Mouse (Mus musculus) thymus, adult 2 months (tissue): ENCODE results near the gene Ttc39b. TPM values are rescaled to one million over a fixed set of nuclear protein-coding genes. Genes with fewer than 3 reads are reported as not detected.

Experiments
- DNase-seq: peaks from one replicate; pipeline ENCODE4 v3.0.0; 2021
- H3K27ac ChIP-seq: fragments of 200-500 bp; 2 replicates; pipeline ENCODE4 v1.5.1; 2012; ENCODE audit warnings: low read length, control low read depth; ENCODE audit not compliant: control insufficient read depth, insufficient read depth
- H3K27me3 ChIP-seq: fragments of 200-500 bp; 2 replicates; pipeline ENCODE4 v1.6.1; 2012; ENCODE audit warnings: mild to moderate bottlenecking, low read length, moderate library complexity, mixed read lengths; ENCODE audit not compliant: control insufficient read depth, insufficient read depth
- H3K36me3 ChIP-seq: fragments of 200-500 bp; 2 replicates; pipeline ENCODE4 v1.6.1; 2012; ENCODE audit warnings: mild to moderate bottlenecking, low read length, moderate library complexity; ENCODE audit not compliant: control insufficient read depth, insufficient read depth
- H3K4me1 ChIP-seq: fragments of 200-500 bp; replicated peaks from 2 replicates; pipeline ENCODE4 v1.6.1; 2012; ENCODE audit warnings: low read length; ENCODE audit not compliant: control insufficient read depth, insufficient read depth
- H3K4me3 ChIP-seq: fragments of 200-500 bp; 2 replicates; pipeline ENCODE4 v1.5.1; 2012; ENCODE audit warnings: mild to moderate bottlenecking, low read length, control low read depth, moderate library complexity; ENCODE audit not compliant: control insufficient read depth, insufficient read depth
- CTCF ChIP-seq: fragments of 200-500 bp; IDR thresholded peaks from 2 replicates; pipeline ENCODE4 v1.5.1; 2012; ENCODE audit warnings: mild to moderate bottlenecking, control low read depth, low read length, moderate library complexity, borderline replicate concordance; ENCODE audit not compliant: control insufficient read depth, poor library complexity, insufficient read depth; ENCODE audit errors: extremely low read depth
- POLR2A ChIP-seq: fragments of 200-500 bp; IDR thresholded peaks from 2 replicates; pipeline ENCODE4 v1.6.1; 2012; ENCODE audit warnings: mild to moderate bottlenecking, low read length, control low read depth, moderate library complexity; ENCODE audit not compliant: control insufficient read depth, poor library complexity, insufficient read depth; ENCODE audit errors: extremely low read depth
- WGBS: fragments of 180-500 bp; shearing (Covaris S2); methylation state at CpG from one replicate; pipeline ENCODE4 v1.1.7; 2018; 5-methylcytosine and 5-hydroxymethylcytosine counted together
- polyA plus RNA-seq: library from polyadenylated mRNA; depleted of rRNA; stranded (reverse); fragments of >200 nt; gene quantifications from 2 replicates; pipeline ENCODE4 v1.2.3, GENCODE M21; 2012

Ttc39b gene
- polyA plus RNA-seq, 1 experiment, result 2.5 TPM

DNA sequence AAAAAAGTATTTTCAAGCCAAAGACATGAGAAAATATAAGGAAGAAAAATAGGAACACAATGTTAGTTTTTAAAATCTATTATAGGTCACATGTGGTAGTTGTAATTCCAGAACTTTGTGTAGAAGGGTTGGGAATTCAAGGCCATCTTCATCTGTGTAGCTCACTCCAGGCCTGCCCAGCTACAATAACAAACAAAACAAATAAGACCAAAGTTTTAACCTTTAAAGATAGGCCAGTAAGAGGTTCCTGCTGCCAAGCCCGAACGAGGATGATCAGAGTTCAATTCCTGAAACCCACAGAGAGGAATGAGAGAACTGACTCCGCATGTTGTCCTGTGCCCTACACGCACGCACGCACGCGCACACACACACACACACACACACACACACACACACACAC, 53.6 kb downstream of the Ttc39b start:
- H3K4me1 ChIP-seq, result peaks cover 9% of the 10 kb centered on the region
- no peak overlapping the region for H3K27ac ChIP-seq
- H3K4me3 ChIP-seq, result no peak overlapping the region
- H3K27me3 ChIP-seq, result no peaks in the 10 kb centered on the region
- 96% methylated on average over 8 of the region's 8 CpGs for WGBS
- H3K36me3 ChIP-seq, result no peaks in the 10 kb centered on the region
- no peak for DNase-seq
- TF ChIP-seq CTCF (no peak), POLR2A (no peak)

DNA sequence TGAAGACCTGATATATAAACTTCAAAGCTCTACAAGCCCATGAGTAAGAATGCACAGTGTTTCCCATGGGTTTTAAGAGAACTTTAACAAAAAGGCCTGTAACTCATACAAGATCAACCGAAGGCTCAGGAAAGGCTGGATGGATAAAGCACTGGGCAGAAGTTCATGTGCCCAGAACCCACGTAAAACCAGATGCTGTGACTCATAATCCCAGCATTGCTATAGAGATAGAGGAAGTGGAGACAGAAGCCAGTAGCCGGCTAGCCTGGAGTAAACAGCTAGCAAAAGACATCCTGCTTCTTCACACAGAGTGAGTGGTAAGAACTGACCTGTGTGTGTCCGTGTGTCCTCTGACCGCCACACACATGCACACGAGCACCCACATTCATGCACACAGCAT, 54.4 kb downstream of the Ttc39b start:
- Histone ChIP-seq H3K4me1 (peaks cover 9% of the 10 kb centered on the region), H3K4me3 (no peak overlapping the region), H3K27me3 (no peaks in the 10 kb centered on the region), H3K36me3 (no peaks in the 10 kb centered on the region), H3K27ac (no peak overlapping the region)
- no peak for DNase-seq
- no peak for TF ChIP-seq POLR2A
- no peak for TF ChIP-seq CTCF
- 59% methylated on average over 6 of the region's 6 CpGs for WGBS

DNA sequence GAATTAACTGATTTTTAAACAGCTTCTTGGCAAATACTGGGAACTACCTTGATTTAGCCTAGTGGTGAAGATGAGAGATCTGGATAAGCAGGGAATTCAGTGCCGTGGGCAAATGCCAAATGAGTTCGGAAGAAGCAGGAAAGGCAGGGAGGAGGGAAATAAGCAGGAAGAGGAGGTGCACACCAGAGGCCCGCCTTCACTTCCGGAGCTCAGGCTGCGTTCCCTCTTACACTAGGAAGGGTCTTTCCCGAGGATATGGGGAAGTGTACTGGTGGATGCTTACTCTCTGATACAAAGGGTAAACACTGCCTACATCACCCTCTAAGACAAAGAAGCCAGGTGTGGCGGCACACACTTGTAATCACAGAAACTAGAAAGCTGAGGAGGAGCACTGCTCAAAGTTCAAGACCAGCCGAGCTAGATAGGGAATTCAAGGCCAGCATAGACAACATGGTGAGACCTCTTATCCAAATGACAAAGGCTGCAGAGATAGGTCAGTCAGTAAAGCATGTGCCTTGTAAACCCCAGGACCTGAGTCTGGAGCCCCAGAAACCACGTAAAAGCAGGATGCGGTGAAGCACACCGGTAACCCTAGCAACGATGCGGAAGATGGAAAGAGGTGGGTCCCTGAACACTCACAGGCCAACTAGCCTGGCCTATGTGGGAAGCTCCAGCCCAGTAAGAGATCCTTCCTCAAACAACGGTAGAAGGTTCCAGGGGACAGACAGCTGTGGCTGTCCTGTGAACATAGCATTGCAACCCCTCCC, 57.9 kb downstream of the Ttc39b start:
- H3K4me1 ChIP-seq, result no peaks in the 10 kb centered on the region

DNA sequence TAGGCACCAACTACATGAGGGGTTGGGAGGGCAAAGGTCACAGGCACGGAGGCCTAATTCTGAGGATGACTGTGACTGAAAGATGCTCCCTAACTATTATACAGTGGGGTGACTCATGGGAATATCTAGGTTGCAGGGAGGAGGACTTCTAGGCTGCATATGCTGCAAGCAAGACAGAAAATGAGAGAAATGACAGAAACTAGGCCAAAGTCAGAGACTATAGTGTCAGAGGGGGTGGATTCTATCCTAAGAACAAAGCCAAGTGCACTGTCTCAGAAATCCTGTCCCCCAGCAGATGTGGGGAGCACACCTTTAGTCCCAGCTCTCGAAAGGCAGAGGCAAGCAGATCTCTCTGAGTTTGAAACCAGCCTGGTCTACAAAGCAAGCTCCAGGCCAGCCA, 59.2 kb downstream of the Ttc39b start:
- Histone ChIP-seq H3K36me3 (no peaks in the 10 kb centered on the region), H3K4me3 (no peak overlapping the region), H3K27ac (no peak overlapping the region), H3K27me3 (no peaks in the 10 kb centered on the region; the same call in 1 of the 2 replicates), H3K4me1 (no peaks in the 10 kb centered on the region)
- TF ChIP-seq POLR2A (no peak), CTCF (no peak)
- WGBS, result 100% methylated on average over 2 of the region's 2 CpGs
- no peak for DNase-seq

More for the DNA sequence above, 57.9 kb downstream of the Ttc39b start:
- Histone ChIP-seq H3K27me3 (no peaks in the 10 kb centered on the region; the same call in 1 of the 2 replicates), H3K27ac (no peak overlapping the region), H3K4me3 (no peak overlapping the region), H3K36me3 (no peaks in the 10 kb centered on the region)
- TF ChIP-seq POLR2A, result no peak
- TF ChIP-seq CTCF, result no peak
- no peak for DNase-seq
- 48% methylated on average over 14 of the region's 14 CpGs for WGBS

DNA sequence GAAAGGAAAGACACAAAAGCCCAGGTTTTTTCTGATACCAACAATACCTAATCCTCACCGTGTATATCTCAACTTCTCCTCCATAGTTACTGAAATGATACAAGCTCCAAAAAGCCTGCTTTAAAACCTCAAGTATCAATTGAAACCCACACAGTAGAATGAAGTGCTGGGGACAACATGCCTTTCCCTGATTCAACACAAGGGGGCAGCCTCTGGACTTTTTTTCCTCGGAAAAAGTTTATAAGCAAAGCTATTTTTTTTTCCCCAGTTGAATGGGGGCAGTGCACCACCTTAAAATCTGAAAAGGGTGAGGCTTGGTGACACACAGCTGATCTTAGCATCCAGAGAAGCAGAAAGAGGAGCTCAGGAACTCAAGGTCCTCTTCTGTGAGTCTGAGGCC, 62.1 kb downstream of the Ttc39b start:
- TF ChIP-seq CTCF (no peak), POLR2A (no peak)
- H3K36me3 ChIP-seq, result no peaks in the 10 kb centered on the region
- H3K4me3 ChIP-seq, result no peak overlapping the region
- H3K27ac ChIP-seq, result peak overlapping the region; percentile 20; the same call in 1 of the 2 replicates
- WGBS, result 13% methylated on average over 2 of the region's 2 CpGs
- peak; percentile 35 for DNase-seq
- H3K4me1 ChIP-seq, result no peaks in the 10 kb centered on the region
- H3K27me3 ChIP-seq, result no peaks in the 10 kb centered on the region; the same call in 1 of the 2 replicates

DNA sequence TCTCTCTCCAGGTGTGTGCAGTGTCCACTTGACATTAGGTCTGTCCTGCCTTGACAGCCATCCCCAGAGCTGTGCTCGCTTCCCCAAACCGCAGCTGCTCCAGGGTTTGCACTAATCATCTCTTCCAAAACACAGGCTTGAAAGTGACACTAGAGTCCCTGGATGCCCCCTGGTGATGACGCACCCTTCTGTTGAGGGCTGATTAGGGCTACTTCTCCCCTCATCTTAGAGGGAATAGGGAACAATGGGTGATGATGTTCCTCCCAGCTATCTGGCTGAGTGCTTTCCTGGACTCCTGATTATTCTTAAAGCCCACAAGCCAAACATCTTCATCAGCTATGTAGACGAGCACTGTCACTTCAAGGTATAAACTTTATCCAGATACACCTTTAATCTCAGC, 64.4 kb downstream of the Ttc39b start:
- 96% methylated on average over 4 of the region's 4 CpGs for WGBS
- DNase-seq, result no peak
- no peaks in the 10 kb centered on the region for H3K36me3 ChIP-seq

DNA sequence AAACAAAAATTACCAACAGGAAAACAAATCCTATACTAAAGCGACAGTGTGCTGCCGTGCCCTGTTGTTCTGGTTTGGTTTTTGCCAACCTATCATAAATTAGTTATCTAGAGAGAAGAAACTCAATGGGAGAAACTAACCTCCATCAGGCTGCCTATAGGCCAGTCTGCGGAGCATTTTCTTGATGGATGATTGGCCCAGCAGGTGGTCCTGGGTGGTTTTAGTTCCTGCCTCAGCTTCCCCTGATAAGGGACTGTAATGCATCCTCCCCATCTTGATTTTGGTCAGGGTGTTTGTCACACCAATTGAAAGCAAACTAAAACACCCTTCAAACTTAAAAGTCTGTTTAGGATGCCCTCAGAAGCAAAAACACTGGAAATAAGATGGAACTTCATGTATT, 65.8 kb downstream of the Ttc39b start:
- TF ChIP-seq POLR2A, result no peak
- no peak for TF ChIP-seq CTCF
- H3K4me1 ChIP-seq, result no peaks in the 10 kb centered on the region
- H3K4me3 ChIP-seq, result no peak overlapping the region
- WGBS, result 96% methylated on average over 3 of the region's 3 CpGs
- DNase-seq, result no peak
- no peaks in the 10 kb centered on the region for H3K36me3 ChIP-seq
- H3K27me3 ChIP-seq, result no peaks in the 10 kb centered on the region; the same call in 1 of the 2 replicates
- no peak overlapping the region for H3K27ac ChIP-seq

More for the DNA sequence above, 64.4 kb downstream of the Ttc39b start:
- no peak overlapping the region for H3K4me3 ChIP-seq
- H3K27ac ChIP-seq, result no peak overlapping the region
- H3K4me1 ChIP-seq, result no peaks in the 10 kb centered on the region
- no peak for TF ChIP-seq CTCF
- TF ChIP-seq POLR2A, result no peak
- H3K27me3 ChIP-seq, result no peaks in the 10 kb centered on the region; the same call in 1 of the 2 replicates
